Mouse (Mus musculus): ENCODE data around the gene Vmn1r118.
"Not testable (repeated sequence)": the region's sequence is repeated elsewhere in the genome, so short reads cannot be mapped to it uniquely, and the experiment has no call there.

Vmn1r118 gene

GRCm38 (mm10) chr7:20912247-20912646 is at the start of gene Vmn1r118:
Gene Vmn1r118, minus strand, starts transcription at chr7:20912347.
- in situ Hi-C loops (cut with MboI, MseI): not testable (repeated sequence)

- in situ Hi-C loops (cut with MboI, MseI): not testable (repeated sequence)
Measured at GRCm38 (mm10) chr7:20884021-20884420, 28.1 kb downstream of the Vmn1r118 start, which contains the start of gene Vmn1r117. Gene Vmn1r117, minus strand, starts transcription at chr7:20884121.

GRCm38 (mm10) chr7:20871956-20872355 is 40.2 kb downstream of the Vmn1r118 start, which contains the start of gene Vmn1r116:
Gene Vmn1r116, plus strand, starts transcription at chr7:20872256.
- in situ Hi-C loops (cut with MboI, MseI): loop anchor here (25.0 kb wide), 1 partner anchor 685 kb away; the partner anchor contains the start of gene Vmn1r95

Measured in T-helper 2 cell (primary cell).